Mouse (Mus musculus): ENCODE results near the gene Pgbd5. TPM values are rescaled to one million over a fixed set of nuclear protein-coding genes. Genes with fewer than 3 reads are reported as not detected.

Pgbd5 gene
- polyA plus RNA-seq, 1 experiment: not detected

DNA sequence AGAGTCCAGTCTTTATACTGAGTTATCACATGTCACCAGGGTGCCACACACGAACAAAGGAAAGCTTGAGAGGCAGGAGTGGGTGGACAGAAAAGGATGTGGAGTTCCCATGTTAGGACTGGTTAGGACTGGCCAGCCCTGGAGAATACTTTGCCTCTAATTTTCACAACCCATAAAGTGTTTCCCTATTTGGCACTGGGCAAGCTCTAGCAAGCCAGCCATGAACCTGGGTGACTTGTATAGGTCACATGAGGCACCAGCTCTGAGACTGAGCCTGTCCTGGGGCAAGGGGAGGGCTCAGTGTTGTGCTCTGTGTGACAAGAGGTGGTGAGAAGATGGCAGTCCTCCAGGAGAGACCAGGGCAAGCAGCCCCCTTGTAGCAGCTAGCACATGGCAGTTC, 91.4 kb downstream of the Pgbd5 start:
- no peak overlapping the region for H3K27ac ChIP-seq (ENCODE audit: insufficient read depth, low read depth, low read length)
- peaks cover 5% of the 10 kb centered on the region; the same call in 1 of the 2 replicates for H3K4me1 ChIP-seq (ENCODE audit: control insufficient read depth, insufficient read depth, low read length)
- WGBS: 29% methylated on average over 1 of the region's 1 CpGs
- H3K4me3 ChIP-seq (ENCODE audit: insufficient read depth, low read depth, low read length): no peak overlapping the region
- TF ChIP-seq CTCF (IDR thresholded peaks at IDR 0.05; ENCODE audit: insufficient read depth, low read depth, low read length) (no peak), POLR2A (IDR thresholded peaks at IDR 0.05; ENCODE audit: insufficient read depth, low read depth, low read length) (no peak)

DNA sequence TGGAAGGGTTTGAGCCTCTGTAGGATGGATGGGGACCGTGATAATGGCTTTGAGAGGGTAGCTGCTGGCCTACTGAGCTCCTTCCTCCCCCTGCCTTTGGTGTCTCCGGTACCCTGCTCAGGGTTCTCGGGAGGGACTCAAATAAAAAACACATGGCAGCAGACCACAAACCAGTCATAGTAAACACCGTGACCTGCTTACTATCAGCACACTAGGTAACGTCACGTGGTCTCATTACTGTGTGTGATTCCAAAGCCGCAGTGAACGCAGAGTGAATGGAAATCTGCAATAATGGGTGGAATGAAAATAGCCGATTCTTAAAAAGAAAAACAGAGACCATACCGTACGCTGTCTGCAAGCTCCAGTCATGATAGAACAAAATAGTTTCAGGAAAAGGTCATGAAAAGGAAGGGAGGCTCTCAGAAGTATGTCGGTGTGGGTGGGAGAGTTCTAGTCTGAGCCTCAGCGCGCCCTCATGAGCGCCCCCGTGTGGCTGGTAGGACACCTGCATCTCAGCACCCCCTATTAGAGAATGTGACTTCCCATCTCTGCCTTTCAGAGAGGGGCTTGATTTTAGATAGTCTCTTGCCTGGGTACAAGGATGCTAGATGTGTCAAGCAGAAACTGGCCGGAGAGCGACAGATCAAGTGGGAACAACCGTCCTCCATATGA, 92.5 kb downstream of the Pgbd5 start:
- H3K4me1 ChIP-seq (ENCODE audit: control insufficient read depth, insufficient read depth, low read length): peaks cover 5% of the 10 kb centered on the region; the same call in 1 of the 2 replicates
- TF ChIP-seq CTCF (IDR thresholded peaks at IDR 0.05; ENCODE audit: insufficient read depth, low read depth, low read length) (peak; percentile 93), POLR2A (IDR thresholded peaks at IDR 0.05; ENCODE audit: insufficient read depth, low read depth, low read length) (no peak)
- WGBS: 36% methylated on average over 19 of the region's 19 CpGs
- no peak overlapping the region for H3K4me3 ChIP-seq (ENCODE audit: insufficient read depth, low read depth, low read length)
- no peak overlapping the region for H3K27ac ChIP-seq (ENCODE audit: insufficient read depth, low read depth, low read length)

DNA sequence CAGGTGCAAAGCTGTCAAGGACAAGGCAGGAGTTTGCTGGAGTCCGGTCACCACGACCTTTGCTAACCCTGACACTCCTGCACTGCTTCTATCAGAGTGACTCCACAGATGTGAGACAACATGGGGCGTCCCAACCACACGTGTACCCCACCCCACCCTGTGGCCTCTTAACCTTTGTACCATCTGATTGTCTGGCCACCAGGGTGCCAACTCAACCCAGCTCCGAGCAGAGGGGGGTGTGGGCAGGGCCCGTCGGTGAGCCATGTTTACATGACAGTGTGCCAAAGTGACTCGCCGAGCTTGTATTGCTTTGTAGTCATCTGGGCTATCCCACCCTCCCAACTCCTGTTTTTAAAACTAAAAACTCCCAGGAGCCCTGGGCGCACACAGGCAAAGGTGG, 94.4 kb downstream of the Pgbd5 start:
- no peak for TF ChIP-seq POLR2A (IDR thresholded peaks at IDR 0.05; ENCODE audit: insufficient read depth, low read depth, low read length)
- TF ChIP-seq CTCF (IDR thresholded peaks at IDR 0.05; ENCODE audit: insufficient read depth, low read depth, low read length): no peak

DNA sequence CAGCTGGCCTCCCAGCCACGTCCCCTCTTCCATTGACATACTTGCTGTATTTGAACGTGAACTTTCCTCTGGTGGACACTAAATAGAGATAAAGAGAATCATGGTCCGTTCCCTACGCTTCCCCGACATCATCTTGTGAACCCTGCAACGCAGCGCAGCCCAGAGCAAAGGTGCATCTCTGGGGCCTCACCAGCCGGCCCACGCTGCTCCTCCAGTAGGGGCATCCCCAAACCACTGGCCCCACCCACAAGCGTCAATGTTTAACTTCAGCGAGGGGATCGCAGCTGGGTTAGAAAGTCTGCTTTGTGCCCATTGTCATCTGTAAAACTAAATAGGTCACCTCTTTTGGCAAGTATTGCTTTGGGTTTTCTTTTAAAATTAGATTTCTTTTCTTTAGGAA, 95.5 kb downstream of the Pgbd5 start:
- 88% methylated on average over 12 of the region's 12 CpGs for WGBS
- H3K4me1 ChIP-seq (ENCODE audit: control insufficient read depth, insufficient read depth, low read length): peaks cover 3% of the 10 kb centered on the region; the same call in 1 of the 2 replicates

More for the DNA sequence above, 94.4 kb downstream of the Pgbd5 start:
- no peak overlapping the region for H3K27ac ChIP-seq (ENCODE audit: insufficient read depth, low read depth, low read length)
- WGBS: 64% methylated on average over 10 of the region's 10 CpGs
- peaks cover 5% of the 10 kb centered on the region; the same call in 1 of the 2 replicates for H3K4me1 ChIP-seq (ENCODE audit: control insufficient read depth, insufficient read depth, low read length)
- H3K4me3 ChIP-seq (ENCODE audit: insufficient read depth, low read depth, low read length): no peak overlapping the region

DNA sequence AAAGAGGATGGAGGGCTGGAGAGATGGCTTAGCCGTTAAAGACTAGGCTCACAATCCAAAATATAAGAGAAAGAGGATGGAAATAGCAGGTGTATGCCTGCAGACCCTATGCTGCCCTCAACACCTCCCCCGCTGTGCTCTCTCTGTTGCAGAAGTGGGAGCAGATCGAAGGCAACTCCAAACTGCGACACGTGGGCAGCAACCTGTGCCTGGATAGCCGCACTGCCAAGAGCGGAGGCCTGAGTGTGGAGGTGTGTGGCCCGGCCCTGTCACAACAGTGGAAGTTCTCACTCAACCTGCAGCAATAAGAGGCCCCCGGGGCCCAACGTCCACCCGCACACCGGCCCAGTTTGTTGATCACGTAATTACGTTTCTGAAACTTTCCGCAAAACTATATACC, 96.3 kb downstream of the Pgbd5 start:
- TF ChIP-seq POLR2A (IDR thresholded peaks at IDR 0.05; ENCODE audit: insufficient read depth, low read depth, low read length) (no peak), CTCF (IDR thresholded peaks at IDR 0.05; ENCODE audit: insufficient read depth, low read depth, low read length) (no peak)
- no peak overlapping the region for H3K27ac ChIP-seq (ENCODE audit: insufficient read depth, low read depth, low read length)
- WGBS: 94% methylated on average over 15 of the region's 15 CpGs
- H3K4me1 ChIP-seq (ENCODE audit: control insufficient read depth, insufficient read depth, low read length): peaks cover 3% of the 10 kb centered on the region; the same call in 1 of the 2 replicates
- H3K4me3 ChIP-seq (ENCODE audit: insufficient read depth, low read depth, low read length): no peak overlapping the region

More for the DNA sequence above, 95.5 kb downstream of the Pgbd5 start:
- TF ChIP-seq POLR2A (IDR thresholded peaks at IDR 0.05; ENCODE audit: insufficient read depth, low read depth, low read length) (no peak), CTCF (IDR thresholded peaks at IDR 0.05; ENCODE audit: insufficient read depth, low read depth, low read length) (no peak)
- Histone ChIP-seq H3K27ac (ENCODE audit: insufficient read depth, low read depth, low read length) (no peak overlapping the region), H3K4me3 (ENCODE audit: insufficient read depth, low read depth, low read length) (no peak overlapping the region)

DNA sequence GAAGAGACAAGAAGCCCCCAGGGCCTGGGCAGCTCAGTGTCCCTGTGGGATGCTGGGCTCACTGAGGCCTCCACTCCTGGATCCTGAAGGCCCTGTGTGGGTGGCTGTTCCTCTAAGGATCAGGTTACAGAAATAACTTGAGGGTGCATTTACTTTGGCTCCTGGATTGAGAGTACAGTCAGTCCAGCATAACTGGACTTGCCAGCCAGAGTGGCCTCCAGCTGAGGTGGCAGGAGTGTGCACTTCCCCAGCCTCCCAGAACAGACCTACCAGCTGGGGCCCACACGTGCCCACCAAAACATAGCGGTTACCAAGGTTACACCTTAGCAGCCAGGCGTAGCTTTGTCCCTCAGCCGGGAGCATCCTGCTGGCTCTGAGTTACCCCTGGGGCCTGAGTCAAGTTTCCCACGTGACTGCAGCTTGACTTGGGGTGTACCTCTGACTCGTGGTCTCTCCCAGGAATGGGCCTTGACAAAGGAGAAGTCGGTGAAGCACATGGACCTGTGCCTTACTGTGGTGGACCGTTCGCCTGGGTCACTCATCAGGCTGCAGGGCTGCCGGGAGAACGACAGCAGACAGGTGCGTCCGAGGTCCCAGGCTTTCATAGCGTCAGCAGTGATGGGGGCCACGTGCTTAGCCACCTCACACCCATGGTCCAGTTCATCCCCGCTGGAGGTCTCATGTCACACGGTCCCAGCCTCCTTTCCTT, 98.9 kb downstream of the Pgbd5 start:
- 69% methylated on average over 17 of the region's 17 CpGs for WGBS

DNA sequence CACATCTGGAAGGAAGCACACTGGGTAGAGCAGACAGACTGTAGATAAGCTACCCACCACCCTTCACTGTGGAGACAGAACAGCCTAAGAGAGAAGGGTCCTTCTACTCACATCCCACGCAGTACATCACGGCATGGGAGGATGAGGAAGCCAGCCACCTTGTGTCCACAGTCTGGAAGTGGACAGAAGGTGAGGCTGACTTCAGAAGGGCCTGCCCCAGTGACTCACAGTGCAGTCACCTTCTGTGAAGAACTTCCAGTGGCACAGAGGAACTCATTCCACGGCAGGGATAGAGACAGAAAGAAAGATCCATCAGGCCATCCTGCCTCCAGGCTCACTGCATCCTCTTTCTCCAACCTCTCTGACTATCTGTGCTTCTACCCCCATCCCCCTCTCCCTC, 99.7 kb downstream of the Pgbd5 start:
- no peak overlapping the region for H3K4me3 ChIP-seq (ENCODE audit: insufficient read depth, low read depth, low read length)
- H3K4me1 ChIP-seq (ENCODE audit: control insufficient read depth, insufficient read depth, low read length): no peaks in the 10 kb centered on the region
- WGBS: 83% methylated on average over 3 of the region's 3 CpGs
- TF ChIP-seq CTCF (IDR thresholded peaks at IDR 0.05; ENCODE audit: insufficient read depth, low read depth, low read length): no peak
- no peak for TF ChIP-seq POLR2A (IDR thresholded peaks at IDR 0.05; ENCODE audit: insufficient read depth, low read depth, low read length)
- no peak overlapping the region for H3K27ac ChIP-seq (ENCODE audit: insufficient read depth, low read depth, low read length)

More for the DNA sequence above, 98.9 kb downstream of the Pgbd5 start:
- no peak overlapping the region for H3K27ac ChIP-seq (ENCODE audit: insufficient read depth, low read depth, low read length)
- no peak overlapping the region for H3K4me3 ChIP-seq (ENCODE audit: insufficient read depth, low read depth, low read length)
- H3K4me1 ChIP-seq (ENCODE audit: control insufficient read depth, insufficient read depth, low read length): no peaks in the 10 kb centered on the region
- TF ChIP-seq POLR2A (IDR thresholded peaks at IDR 0.05; ENCODE audit: insufficient read depth, low read depth, low read length) (no peak), CTCF (IDR thresholded peaks at IDR 0.05; ENCODE audit: insufficient read depth, low read depth, low read length) (no peak)

DNA sequence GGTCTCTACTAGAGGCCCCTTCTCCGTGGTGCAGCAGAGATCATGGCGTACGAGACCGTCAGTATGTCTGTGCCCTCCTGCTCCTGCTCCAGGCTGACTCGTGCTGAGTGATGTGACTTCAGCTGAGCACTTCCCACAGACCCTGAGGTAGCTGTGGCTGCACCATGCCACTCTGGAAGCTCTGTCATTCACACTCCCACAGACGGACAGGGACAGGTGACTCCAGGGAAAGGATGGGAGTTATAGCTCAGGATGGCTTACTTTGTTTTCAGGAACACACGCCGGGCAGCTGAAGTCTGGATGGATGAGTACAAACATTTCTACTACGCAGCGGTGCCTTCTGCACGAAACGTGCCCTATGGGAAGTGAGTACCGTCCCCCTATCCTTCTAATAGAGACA, 103.2 kb downstream of the Pgbd5 start:
- Histone ChIP-seq H3K4me3 (ENCODE audit: insufficient read depth, low read depth, low read length) (no peak overlapping the region), H3K4me1 (ENCODE audit: control insufficient read depth, insufficient read depth, low read length) (peaks cover 7% of the 10 kb centered on the region), H3K27ac (ENCODE audit: insufficient read depth, low read depth, low read length) (no peak overlapping the region)
- TF ChIP-seq CTCF (IDR thresholded peaks at IDR 0.05; ENCODE audit: insufficient read depth, low read depth, low read length): no peak
- 94% methylated on average over 13 of the region's 13 CpGs for WGBS

DNA sequence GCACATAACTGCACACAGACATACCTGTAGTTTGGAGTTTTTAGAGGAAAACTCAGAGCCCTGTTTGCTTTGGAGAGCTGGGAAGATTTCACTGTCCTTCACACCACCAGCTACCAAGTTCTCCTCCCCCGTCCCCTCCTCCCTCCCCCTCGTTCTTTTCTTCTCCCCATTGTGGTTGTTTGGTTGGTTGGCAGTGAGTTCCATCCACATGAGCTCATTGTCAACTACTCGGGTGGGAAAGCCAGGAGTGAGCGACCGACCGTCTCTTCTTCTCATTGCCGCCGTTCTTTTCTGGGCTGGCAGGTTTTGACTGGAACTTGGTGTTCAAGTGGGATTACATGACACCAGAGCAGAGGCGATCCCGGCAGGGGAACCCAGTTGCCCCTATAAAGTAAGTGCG, 107.8 kb downstream of the Pgbd5 start:
- TF ChIP-seq POLR2A (IDR thresholded peaks at IDR 0.05; ENCODE audit: insufficient read depth, low read depth, low read length): no peak
- TF ChIP-seq CTCF (IDR thresholded peaks at IDR 0.05; ENCODE audit: insufficient read depth, low read depth, low read length): no peak
- Histone ChIP-seq H3K4me1 (ENCODE audit: control insufficient read depth, insufficient read depth, low read length) (peaks cover 21% of the 10 kb centered on the region), H3K27ac (ENCODE audit: insufficient read depth, low read depth, low read length) (no peak overlapping the region), H3K4me3 (ENCODE audit: insufficient read depth, low read depth, low read length) (no peak overlapping the region)
- 65% methylated on average over 11 of the region's 11 CpGs for WGBS

All from olfactory bulb, adult 2 months (tissue).